Mouse (Mus musculus) liver, postnatal 0 days (tissue): Measurements from ENCODE around the gene Ank.

ENCODE experiments used
- CTCF ChIP-seq: sonication (generic); IDR thresholded peaks from 2 replicates; pipeline ENCODE4 v1.5.1; 2016; ENCODE audit warnings: antibody characterized with exemption, low read depth
- EP300 ChIP-seq: IDR thresholded peaks from 2 replicates; pipeline ENCODE4 v1.6.1; 2016; ENCODE audit warnings: antibody characterized with exemption, low read depth, mild to moderate bottlenecking

DNA sequence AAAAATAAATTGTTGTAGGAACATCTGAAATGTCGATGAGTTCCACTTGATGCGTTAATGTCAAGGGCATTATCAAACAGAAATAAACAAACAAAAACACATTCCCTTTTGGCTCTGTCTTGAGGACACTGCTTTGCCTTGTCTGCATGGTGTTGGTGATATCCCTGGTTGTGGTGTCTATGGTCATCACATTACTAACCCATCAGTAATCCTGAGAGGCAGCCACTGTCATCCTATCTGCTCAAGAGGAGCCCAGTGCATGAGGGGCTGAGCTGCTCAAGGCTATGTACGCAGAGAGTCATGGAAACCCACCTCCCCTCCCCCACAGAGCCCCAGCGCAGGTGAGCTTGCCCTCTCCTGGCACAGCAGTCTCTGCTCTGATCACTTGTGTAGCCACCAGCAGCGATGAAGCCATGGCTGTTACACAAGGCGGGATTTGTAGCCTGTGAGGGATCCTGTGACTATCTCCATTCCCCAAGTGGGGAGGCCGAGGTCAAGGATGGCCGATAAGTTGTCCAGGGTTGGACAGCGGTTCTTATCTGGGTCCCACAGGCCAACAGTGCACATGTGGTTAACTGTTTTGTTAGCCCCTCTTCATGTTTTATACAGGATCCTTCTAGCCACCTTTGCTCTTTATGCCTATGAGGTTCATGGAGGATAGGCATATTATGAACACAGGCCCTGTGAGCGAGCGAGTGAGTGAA lies 30.3 kb downstream of the Ank start:
- TF ChIP-seq CTCF (0 out of 2 replicates have a peak, but pooled peaks have one; percentile 8), EP300 (peak; percentile 99)
